Mouse (Mus musculus) heart, embryonic 14.5 days (tissue): ENCODE measurements around the gene Paqr9. TPM values are rescaled to one million over a fixed set of nuclear protein-coding genes. Genes with fewer than 3 reads are reported as not detected.
A peak's percentile ranks its signal among the peaks of the same experiment; 100 is the strongest.

Experiments used
- ATAC-seq: fragments of 200-750 bp; cut with Nextera tagmentation; 2 replicates; pipeline ENCODE4 v1.8.0; 2017; ENCODE audit warnings: low read depth, moderate TSS enrichment; ENCODE audit not compliant: insufficient number of reproducible peaks, insufficient read depth, low FRiP score
- H3K27ac ChIP-seq, 2 experiments: fragments of 200-500 bp in 1 of 2; fragments of 300-500 bp in 1 of 2; sonication (generic) in 1 of 2; replicated peaks in 1 of 2; 2 replicates each; pipeline ENCODE4 v1.5.1; 2012 to 2014; ENCODE audit warnings: low read depth in 2 of 2, low read length in 2 of 2, control low read depth in 1 of 2, mild to moderate bottlenecking in 1 of 2, mixed read lengths in 1 of 2; ENCODE audit not compliant: control insufficient read depth in 1 of 2, insufficient read depth in 1 of 2
- H3K27me3 ChIP-seq: fragments of 300-500 bp; sonication (generic); 2 replicates; pipeline ENCODE4 v1.6.1; 2014; ENCODE audit warnings: mild to moderate bottlenecking, low read length, control low read depth; ENCODE audit not compliant: control insufficient read depth, insufficient read depth
- H3K36me3 ChIP-seq: fragments of 300-500 bp; sonication (generic); 2 replicates; pipeline ENCODE4 v1.6.1; 2014; ENCODE audit warnings: mild to moderate bottlenecking, control low read depth, low read length, mixed read lengths; ENCODE audit not compliant: control insufficient read depth, insufficient read depth
- H3K4me1 ChIP-seq, 2 experiments: fragments of 200-500 bp in 1 of 2; fragments of 300-500 bp in 1 of 2; sonication (generic) in 1 of 2; 2 replicates each; pipeline ENCODE4 v1.6.1; 2012 to 2014; ENCODE audit warnings: low read length in 2 of 2, control low read depth in 1 of 2, mixed read lengths in 1 of 2; ENCODE audit not compliant: control insufficient read depth in 2 of 2, insufficient read depth in 2 of 2
- H3K4me2 ChIP-seq: fragments of 300-500 bp; sonication (generic); 2 replicates; pipeline ENCODE4 v1.6.1; 2014; ENCODE audit warnings: mild to moderate bottlenecking, low read length
- H3K4me3 ChIP-seq, 2 experiments: fragments of 200-500 bp in 1 of 2; fragments of 300-500 bp in 1 of 2; sonication (generic) in 1 of 2; 2 replicates each; pipeline ENCODE4 v1.5.1; 2012 to 2014; ENCODE audit warnings: low read length in 2 of 2, mild to moderate bottlenecking in 2 of 2, control low read depth in 1 of 2, low read depth in 1 of 2, moderate library complexity in 1 of 2; ENCODE audit not compliant: control insufficient read depth in 1 of 2, insufficient read depth in 1 of 2
- H3K9ac ChIP-seq: fragments of 300-500 bp; sonication (generic); 2 replicates; pipeline ENCODE4 v1.6.1; 2014; ENCODE audit warnings: mild to moderate bottlenecking, low read length
- H3K9me3 ChIP-seq: fragments of 300-500 bp; sonication (generic); 2 replicates; pipeline ENCODE4 v1.6.1; 2016; ENCODE audit warnings: low read length, control low read depth; ENCODE audit not compliant: control insufficient read depth
- WGBS: fragments of 180-500 bp; shearing (Covaris S2); extraction: QIAGEN DNeasy Blood & Tissue Kit; methylation state at CpG from one replicate; pipeline ENCODE4 v1.1.7; 2014; 5-methylcytosine and 5-hydroxymethylcytosine counted together
- polyA plus RNA-seq: library from polyadenylated mRNA; unstranded; fragments of >200 nt; fragmentation: Nextera tagmentation; extraction: Ambion mirVana; gene quantifications from 2 replicates; pipeline ENCODE4 v1.2.1, GENCODE M21; 2014

The Paqr9 gene
- polyA plus RNA-seq, 1 experiment from 2014 or later: 0.91 TPM

- no peak overlapping the region for H3K27ac ChIP-seq
- no peaks in the 10 kb centered on the region; a peak in 2 of 4 replicates for H3K4me1 ChIP-seq
- 34% methylated on average over 16 of the region's 16 CpGs for WGBS
- no peak overlapping the region for H3K9ac ChIP-seq
- ATAC-seq: no peak
- H3K9me3 ChIP-seq: no peaks in the 10 kb centered on the region
- H3K4me3 ChIP-seq: no peak overlapping the region
- H3K27me3 ChIP-seq: 0 out of 2 replicates have a peak, but pooled peaks cover 9% of the 10 kb centered on the region
- H3K4me2 ChIP-seq: peak overlapping the region; percentile 69; the same call in 1 of the 2 replicates
- H3K36me3 ChIP-seq: no peaks in the 10 kb centered on the region
These were observed 21.7 kb downstream of the Paqr9 start for GRCm38 (mm10) chr9:95581021-95581757.

DNA sequence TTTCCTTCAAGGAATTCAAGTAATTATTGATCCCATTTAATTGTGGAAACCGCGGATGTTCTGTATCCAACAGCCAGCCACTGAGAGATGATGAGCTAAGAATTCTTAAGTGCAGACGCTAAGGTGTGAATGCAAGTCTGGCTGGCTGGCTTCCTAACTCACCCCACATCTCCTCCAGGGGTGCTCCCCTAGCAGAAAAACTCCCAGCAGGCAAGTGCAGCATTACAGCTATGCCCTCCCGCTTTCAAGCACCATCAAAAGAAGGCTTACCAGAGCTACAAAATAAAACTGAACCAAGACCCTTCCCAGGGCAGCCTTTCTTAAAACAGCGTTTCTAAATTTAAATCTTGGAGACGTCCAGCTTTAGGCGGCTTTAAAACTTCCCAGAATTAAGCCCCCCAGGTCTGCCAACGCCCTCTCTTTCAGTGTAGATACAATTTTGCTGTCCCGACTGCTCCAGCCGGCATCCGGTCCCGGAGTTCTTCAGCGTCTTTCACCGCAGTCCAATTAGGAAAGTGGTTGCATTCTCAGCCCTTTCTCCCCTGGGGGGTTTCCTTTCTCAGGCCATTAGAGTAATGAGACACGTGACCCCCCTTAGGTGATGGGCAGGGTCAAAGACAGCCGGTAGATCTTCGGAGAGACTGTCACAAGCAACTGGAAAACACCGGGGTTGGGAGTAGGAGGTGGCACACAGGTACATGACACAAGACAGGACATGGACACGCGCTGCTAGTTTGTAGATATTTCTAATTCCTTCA lies 22.5 kb downstream of the Paqr9 start:
- Histone ChIP-seq H3K27me3 (0 out of 2 replicates have a peak, but pooled peaks cover 9% of the 10 kb centered on the region), H3K4me3 (peak overlapping the region; percentile 37 to 44), H3K9me3 (no peaks in the 10 kb centered on the region), H3K4me1 (no peaks in the 10 kb centered on the region; a peak in 2 of 4 replicates), H3K4me2 (peak overlapping the region; percentile 69), H3K9ac (peak overlapping the region; percentile 67), H3K36me3 (no peaks in the 10 kb centered on the region), H3K27ac (no peak overlapping the region)
- WGBS: 9% methylated on average over 20 of the region's 20 CpGs
- no peak for ATAC-seq

- H3K9me3 ChIP-seq: no peaks in the 10 kb centered on the region
- peak overlapping the region in 1 of 2 experiments; percentile 44; a peak in 2 of 4 replicates for H3K4me3 ChIP-seq
- H3K27ac ChIP-seq: no peak overlapping the region
- no peak for ATAC-seq
- 11% methylated on average over 8 of the region's 8 CpGs for WGBS
- no peak overlapping the region for H3K9ac ChIP-seq
- peak overlapping the region; percentile 69 for H3K4me2 ChIP-seq
- no peaks in the 10 kb centered on the region for H3K36me3 ChIP-seq
- no peaks in the 10 kb centered on the region; a peak in 2 of 4 replicates for H3K4me1 ChIP-seq
- H3K27me3 ChIP-seq: 0 out of 2 replicates have a peak, but pooled peaks cover 9% of the 10 kb centered on the region
These were observed 23.1 kb downstream of the Paqr9 start for GRCm38 (mm10) chr9:95582555-95582954.

DNA sequence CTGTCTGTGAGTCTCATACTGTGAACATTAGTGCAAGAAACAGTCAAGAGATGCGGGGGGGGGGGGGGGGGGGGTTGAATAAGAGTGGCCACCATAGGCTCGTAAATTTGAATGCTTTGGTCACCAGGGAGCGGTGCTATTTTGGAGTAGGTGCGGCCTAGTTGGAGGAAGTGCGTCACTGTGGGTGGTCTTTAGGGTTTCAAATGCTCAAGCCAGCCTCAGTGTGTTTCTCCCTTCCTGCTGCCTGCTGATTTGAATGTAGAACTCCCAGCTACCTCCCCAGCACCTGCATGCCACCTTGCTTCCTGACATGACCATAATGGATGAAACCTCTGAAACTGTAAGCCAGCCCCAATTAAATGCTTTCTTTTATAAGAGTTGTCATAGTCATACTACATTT lies 26.6 kb downstream of the Paqr9 start:
- no peak for ATAC-seq
- WGBS: 97% methylated on average over 4 of the region's 5 CpGs
- H3K27ac ChIP-seq: no peak overlapping the region
- H3K9me3 ChIP-seq: no peaks in the 10 kb centered on the region
- H3K4me1 ChIP-seq: no peaks in the 10 kb centered on the region; a peak in 2 of 4 replicates
- no peak overlapping the region for H3K9ac ChIP-seq
- no peak overlapping the region for H3K4me3 ChIP-seq
- H3K4me2 ChIP-seq: no peak overlapping the region
- H3K27me3 ChIP-seq: 0 out of 2 replicates have a peak, but pooled peaks cover 7% of the 10 kb centered on the region
- no peaks in the 10 kb centered on the region for H3K36me3 ChIP-seq

- Histone ChIP-seq H3K27ac (no peak overlapping the region), H3K9me3 (no peaks in the 10 kb centered on the region), H3K4me2 (no peak overlapping the region), H3K36me3 (no peaks in the 10 kb centered on the region), H3K4me3 (no peak overlapping the region), H3K4me1 (no peaks in the 10 kb centered on the region), H3K27me3 (no peaks in the 10 kb centered on the region), H3K9ac (no peak overlapping the region)
- ATAC-seq: no peak
- 92% methylated on average over 7 of the region's 7 CpGs for WGBS
These were observed 28.6 kb downstream of the Paqr9 start for GRCm38 (mm10) chr9:95588070-95588469.

DNA sequence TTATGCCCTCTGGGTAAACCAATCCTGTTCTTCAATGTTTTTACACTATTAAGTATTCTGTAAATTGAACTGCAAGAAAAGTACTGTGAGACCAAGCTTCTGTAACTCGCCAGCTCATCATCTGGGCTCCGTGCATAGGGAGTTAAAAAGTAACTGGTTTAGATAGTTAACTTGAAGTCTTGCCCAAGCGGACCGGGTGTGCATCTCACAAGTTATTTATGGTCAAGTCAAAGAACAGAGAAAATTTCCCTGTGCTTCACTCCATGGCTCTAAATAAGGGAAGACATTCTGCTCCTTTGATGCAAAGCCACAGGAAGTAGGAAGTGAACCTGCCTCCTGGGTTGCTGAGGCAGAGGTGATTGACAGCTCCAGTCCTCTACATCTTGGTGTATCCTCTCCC lies 34.8 kb downstream of the Paqr9 start:
- no peaks in the 10 kb centered on the region for H3K4me1 ChIP-seq
- ATAC-seq: no peak
- no peak overlapping the region for H3K27ac ChIP-seq
- no peaks in the 10 kb centered on the region for H3K27me3 ChIP-seq
- H3K36me3 ChIP-seq: no peaks in the 10 kb centered on the region
- H3K9ac ChIP-seq: no peak overlapping the region
- no peak overlapping the region for H3K4me2 ChIP-seq
- 81% methylated on average over 4 of the region's 4 CpGs for WGBS
- H3K9me3 ChIP-seq: no peaks in the 10 kb centered on the region
- H3K4me3 ChIP-seq: no peak overlapping the region

DNA sequence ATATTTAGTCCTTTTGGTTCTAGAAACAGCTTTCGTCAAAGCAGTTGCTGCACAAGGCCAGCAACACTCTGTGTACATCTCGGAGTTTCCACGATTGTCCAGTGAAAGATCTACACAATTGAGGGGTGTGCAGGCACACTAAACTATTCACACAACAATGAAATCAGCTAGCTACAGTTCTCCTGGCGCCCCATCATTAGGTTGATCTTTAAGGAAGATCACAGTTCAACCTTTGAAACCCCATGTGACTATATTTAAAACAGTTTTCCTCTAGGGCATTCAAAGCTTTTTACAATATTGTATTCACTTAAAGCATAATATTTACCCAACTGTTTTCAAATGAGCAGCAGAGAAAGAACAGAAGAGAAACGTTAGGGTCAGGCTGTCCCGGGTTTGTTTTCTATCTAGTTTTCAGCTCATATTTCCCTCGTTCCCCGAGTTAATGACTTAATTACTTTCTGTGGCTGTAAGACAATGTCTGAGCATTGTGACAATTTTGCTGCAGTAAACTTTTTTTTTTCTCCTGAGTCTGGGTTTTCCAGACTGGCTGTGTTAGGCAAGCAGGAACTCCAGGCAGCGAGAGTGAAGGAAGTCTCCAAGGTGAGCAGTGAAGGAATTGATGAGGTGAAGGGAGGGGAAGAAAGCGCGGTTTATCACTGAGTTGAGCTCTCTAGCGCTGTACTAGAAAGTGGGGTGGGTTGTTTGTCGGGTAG lies 38.2 kb downstream of the Paqr9 start:
- ATAC-seq: no peak
- Histone ChIP-seq H3K27me3 (no peaks in the 10 kb centered on the region), H3K4me1 (no peaks in the 10 kb centered on the region), H3K27ac (no peak overlapping the region), H3K9me3 (no peaks in the 10 kb centered on the region), H3K4me2 (peak overlapping the region; percentile 62), H3K36me3 (no peaks in the 10 kb centered on the region), H3K9ac (peak overlapping the region; percentile 45), H3K4me3 (peak overlapping the region in 1 of 2 experiments; percentile 24; a peak in 3 of 4 replicates)
- 55% methylated on average over 13 of the region's 13 CpGs for WGBS
